Mouse (Mus musculus) liver, embryonic 15.5 days (tissue): ENCODE measurements at regions not wholly inside any gene's neighbourhood (a gene's known extent, or its start where the extent isn't known, plus 50 kb on each side); places are given as distances from the start of the nearest gene placed in this dataset.

Source experiments
- ATAC-seq: fragments of 200-750 bp; cut with Nextera tagmentation; 2 replicates; pipeline ENCODE4 v1.8.0; 2017; ENCODE audit warnings: moderate number of reproducible peaks, mild to moderate bottlenecking, moderate library complexity; ENCODE audit not compliant: insufficient read depth
- H3K27ac ChIP-seq: fragments of 300-500 bp; sonication (generic); replicated peaks from 2 replicates; pipeline ENCODE4 v1.5.1; 2015; ENCODE audit warnings: mild to moderate bottlenecking, inconsistent platforms
- H3K27me3 ChIP-seq: fragments of 300-500 bp; sonication (generic); 2 replicates; pipeline ENCODE4 v1.6.1; 2015; ENCODE audit warnings: mild to moderate bottlenecking, inconsistent platforms
- H3K36me3 ChIP-seq: fragments of 300-500 bp; sonication (generic); replicated peaks from 2 replicates; pipeline ENCODE4 v1.6.1; 2015; ENCODE audit warnings: moderate library complexity, mild to moderate bottlenecking, inconsistent platforms
- H3K4me1 ChIP-seq: fragments of 300-500 bp; sonication (generic); replicated peaks from 2 replicates; pipeline ENCODE4 v1.6.1; 2015; ENCODE audit warnings: inconsistent platforms
- H3K4me2 ChIP-seq: fragments of 300-500 bp; sonication (generic); 2 replicates; pipeline ENCODE4 v1.6.1; 2015; ENCODE audit warnings: moderate library complexity, mild to moderate bottlenecking, inconsistent platforms
- H3K4me3 ChIP-seq: fragments of 300-500 bp; sonication (generic); replicated peaks from 2 replicates; pipeline ENCODE4 v1.5.1; 2015; ENCODE audit warnings: mild to moderate bottlenecking, inconsistent platforms
- H3K9ac ChIP-seq: fragments of 300-500 bp; sonication (generic); 2 replicates; pipeline ENCODE4 v1.6.1; 2015; ENCODE audit warnings: moderate library complexity, mild to moderate bottlenecking, inconsistent platforms
- H3K9me3 ChIP-seq: fragments of 300-500 bp; sonication (generic); replicated peaks from 2 replicates; pipeline ENCODE4 v1.6.1; 2016; ENCODE audit warnings: inconsistent platforms
- whole genome bisulfite sequencing: fragments of 180-500 bp; shearing (Covaris S2); methylation state at CpG from one replicate; pipeline ENCODE4 v1.1.7; 2015; ENCODE audit warnings: mixed read lengths; ENCODE audit not compliant: insufficient replicate concordance; 5-methylcytosine and 5-hydroxymethylcytosine counted together

DNA sequence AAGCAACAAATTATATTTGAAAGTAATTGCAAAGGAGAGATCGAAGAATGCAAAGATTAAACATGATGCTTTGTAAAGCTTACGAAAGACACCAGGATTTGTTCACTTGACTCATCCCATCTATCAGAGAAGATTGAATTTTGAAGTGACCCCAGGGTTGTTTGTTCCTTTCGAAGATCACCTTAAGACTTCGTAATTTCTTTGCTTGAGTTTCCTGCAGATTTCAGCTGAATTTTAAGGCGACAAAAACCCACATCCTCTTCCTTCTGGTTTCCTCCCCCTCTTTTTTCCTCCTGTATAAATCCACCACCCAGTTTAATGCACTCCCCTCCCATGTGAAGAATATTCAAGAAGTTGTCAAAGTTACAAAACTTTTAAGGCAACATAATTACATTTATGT, 747.7 kb upstream of the A1bg start:
- ATAC-seq = no peak
- H3K36me3 ChIP-seq = no peaks in the 10 kb centered on the region
- H3K4me2 ChIP-seq = no peak overlapping the region
- 38% methylated on average over 5 of the region's 5 CpGs for WGBS
- no peak overlapping the region for H3K27ac ChIP-seq
- H3K4me1 ChIP-seq = no peaks in the 10 kb centered on the region
- H3K9ac ChIP-seq = no peak overlapping the region
- H3K4me3 ChIP-seq = no peak overlapping the region
- no peaks in the 10 kb centered on the region for H3K27me3 ChIP-seq
- H3K9me3 ChIP-seq = no peaks in the 10 kb centered on the region

DNA sequence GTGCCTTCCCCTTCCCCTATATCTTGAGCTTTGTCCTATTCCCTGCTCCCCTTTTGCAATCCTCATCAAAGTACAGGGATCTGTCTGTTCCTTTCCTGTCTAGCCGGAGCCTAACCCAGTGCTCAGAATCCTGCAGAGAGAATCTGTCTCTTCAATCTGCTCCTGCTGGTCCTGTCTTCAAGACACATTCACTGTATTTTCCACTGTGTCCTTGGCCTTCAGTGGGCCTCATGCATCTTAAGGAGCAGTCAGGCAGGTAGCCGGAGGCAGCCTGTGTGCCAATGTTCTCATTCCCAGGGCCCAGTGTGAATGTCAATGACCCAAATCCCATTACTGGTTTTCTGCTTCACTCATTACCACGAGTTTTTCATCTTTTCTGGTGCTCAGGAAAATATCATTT, 737.8 kb upstream of the A1bg start:
- no peak for ATAC-seq
- no peak overlapping the region for H3K27ac ChIP-seq
- H3K4me1 ChIP-seq = no peaks in the 10 kb centered on the region
- no peak overlapping the region for H3K9ac ChIP-seq
- WGBS = 44% methylated on average over 3 of the region's 3 CpGs
- no peaks in the 10 kb centered on the region for H3K27me3 ChIP-seq
- H3K4me3 ChIP-seq = no peak overlapping the region
- H3K4me2 ChIP-seq = no peak overlapping the region
- H3K9me3 ChIP-seq = no peaks in the 10 kb centered on the region
- H3K36me3 ChIP-seq = no peaks in the 10 kb centered on the region

DNA sequence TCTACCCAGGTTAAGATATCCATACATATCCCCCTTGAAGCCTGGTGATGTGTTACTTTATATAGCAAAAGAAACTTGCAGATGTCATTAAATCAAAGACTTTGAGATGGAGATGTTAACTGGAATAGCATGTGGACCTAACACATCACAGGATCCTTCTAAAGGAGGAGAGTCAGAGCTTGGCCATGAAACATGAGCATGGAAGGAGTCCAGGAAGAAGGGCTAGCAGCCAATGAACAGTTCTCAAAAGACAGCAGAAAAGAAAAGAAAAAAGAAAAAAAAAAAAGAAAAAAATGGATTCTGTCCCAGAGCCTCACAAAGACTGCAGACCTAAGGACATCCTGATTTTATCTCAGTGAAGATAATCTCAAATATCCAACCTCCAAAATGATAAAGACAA, 734.1 kb upstream of the A1bg start:
- H3K9ac ChIP-seq = no peak overlapping the region
- H3K27ac ChIP-seq = no peak overlapping the region
- no peaks in the 10 kb centered on the region for H3K9me3 ChIP-seq
- no peak overlapping the region for H3K4me3 ChIP-seq
- H3K4me1 ChIP-seq = no peaks in the 10 kb centered on the region
- no peaks in the 10 kb centered on the region for H3K27me3 ChIP-seq
- no peak for ATAC-seq
- no peaks in the 10 kb centered on the region for H3K36me3 ChIP-seq
- no peak overlapping the region for H3K4me2 ChIP-seq

DNA sequence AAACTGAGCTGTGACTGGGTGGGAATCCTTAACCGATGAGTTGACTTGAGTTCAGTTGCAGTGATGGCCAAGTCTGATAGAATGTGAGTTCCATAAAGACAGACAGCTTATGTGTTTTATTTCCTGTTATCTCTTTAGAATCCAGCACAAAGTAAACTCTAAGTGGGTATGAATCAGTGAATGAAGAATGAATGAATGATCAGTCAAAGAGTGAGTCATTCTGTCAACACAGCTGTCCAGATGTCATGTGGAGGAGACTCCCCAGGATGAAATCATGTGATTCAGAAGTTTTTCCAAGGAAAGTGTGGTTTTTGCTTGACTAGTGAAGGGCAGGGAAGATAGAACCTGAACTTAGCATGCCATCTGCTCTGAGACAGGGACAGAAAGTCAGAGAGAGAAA, 732.0 kb upstream of the A1bg start:
- WGBS = 83% methylated on average over 1 of the region's 1 CpGs
- H3K4me1 ChIP-seq = no peaks in the 10 kb centered on the region
- no peak overlapping the region for H3K4me3 ChIP-seq
- H3K27me3 ChIP-seq = no peaks in the 10 kb centered on the region
- no peak overlapping the region for H3K9ac ChIP-seq
- no peaks in the 10 kb centered on the region for H3K36me3 ChIP-seq
- no peak overlapping the region for H3K27ac ChIP-seq
- H3K4me2 ChIP-seq = no peak overlapping the region
- H3K9me3 ChIP-seq = no peaks in the 10 kb centered on the region
- ATAC-seq = no peak

DNA sequence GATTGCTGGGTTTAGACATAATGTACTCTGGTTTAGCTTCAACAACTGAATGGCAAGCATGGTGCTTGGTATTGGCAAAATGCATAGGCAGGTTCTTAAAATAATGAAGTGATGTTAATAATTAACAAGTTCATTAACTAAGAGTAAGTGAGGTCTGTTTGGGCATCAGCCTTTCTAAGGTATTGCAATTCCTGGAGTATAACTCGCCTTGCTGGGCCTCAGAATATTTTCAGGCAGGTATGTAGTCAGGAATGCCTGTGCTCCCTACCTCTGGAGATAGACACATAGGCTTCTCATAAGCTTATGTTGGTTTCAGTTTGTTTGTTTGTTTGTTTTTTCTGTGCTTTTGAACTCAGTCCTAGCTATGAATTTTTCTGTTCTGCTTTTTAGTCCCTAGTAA, 731.0 kb upstream of the A1bg start:
- Histone ChIP-seq H3K36me3 (no peaks in the 10 kb centered on the region), H3K27ac (no peak overlapping the region), H3K9ac (no peak overlapping the region), H3K4me2 (no peak overlapping the region), H3K4me1 (no peaks in the 10 kb centered on the region), H3K9me3 (no peaks in the 10 kb centered on the region), H3K27me3 (no peaks in the 10 kb centered on the region), H3K4me3 (no peak overlapping the region)
- WGBS = 51% methylated on average over 1 of the region's 1 CpGs
- no peak for ATAC-seq

DNA sequence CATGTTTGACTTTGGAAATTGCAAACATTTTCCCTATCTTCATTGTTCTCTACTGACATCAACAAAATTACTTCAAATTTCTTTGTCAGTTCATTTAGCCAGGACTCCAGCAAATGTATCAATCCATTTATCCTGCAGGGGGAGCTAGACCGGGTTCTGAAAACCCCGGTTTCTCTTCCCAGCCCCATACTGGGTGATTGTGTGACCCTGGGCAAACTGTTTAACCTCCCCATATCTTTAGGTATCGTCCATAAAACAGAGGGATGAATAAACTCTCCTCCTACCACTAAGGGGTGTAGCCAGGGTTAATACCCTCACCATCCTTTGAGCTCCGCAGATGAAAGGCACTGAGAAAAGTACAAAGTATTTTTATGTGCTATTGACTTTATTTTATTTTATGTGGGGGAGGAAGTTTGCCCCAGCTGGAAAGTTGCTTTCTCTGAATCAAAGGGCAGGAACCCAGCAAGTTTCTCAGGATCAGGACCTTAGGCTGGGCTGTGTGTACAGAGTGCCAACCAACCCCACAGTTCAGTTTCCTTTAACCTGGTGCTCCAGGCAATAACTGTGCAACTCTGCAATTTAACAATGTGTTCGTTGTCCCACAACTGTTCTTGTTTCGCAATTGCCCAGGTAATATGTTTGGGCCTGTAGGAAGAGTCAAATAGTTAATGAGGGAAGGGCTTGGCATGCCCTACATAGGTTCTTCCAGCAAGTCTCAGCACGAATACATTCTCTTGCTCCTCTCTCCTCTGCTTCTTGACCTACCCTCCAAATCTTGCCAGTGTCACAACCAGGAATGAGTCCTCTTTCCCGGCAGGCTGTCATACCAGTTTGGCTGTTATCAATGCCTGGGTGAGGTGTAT, 696.1 kb upstream of the A1bg start:
- Histone ChIP-seq H3K4me3 (no peak overlapping the region), H3K36me3 (no peaks in the 10 kb centered on the region), H3K4me2 (no peak overlapping the region), H3K4me1 (no peaks in the 10 kb centered on the region), H3K27me3 (no peaks in the 10 kb centered on the region), H3K27ac (no peak overlapping the region), H3K9me3 (no peaks in the 10 kb centered on the region), H3K9ac (no peak overlapping the region)
- no peak for ATAC-seq
- 52% methylated on average over 8 of the region's 8 CpGs for WGBS

DNA sequence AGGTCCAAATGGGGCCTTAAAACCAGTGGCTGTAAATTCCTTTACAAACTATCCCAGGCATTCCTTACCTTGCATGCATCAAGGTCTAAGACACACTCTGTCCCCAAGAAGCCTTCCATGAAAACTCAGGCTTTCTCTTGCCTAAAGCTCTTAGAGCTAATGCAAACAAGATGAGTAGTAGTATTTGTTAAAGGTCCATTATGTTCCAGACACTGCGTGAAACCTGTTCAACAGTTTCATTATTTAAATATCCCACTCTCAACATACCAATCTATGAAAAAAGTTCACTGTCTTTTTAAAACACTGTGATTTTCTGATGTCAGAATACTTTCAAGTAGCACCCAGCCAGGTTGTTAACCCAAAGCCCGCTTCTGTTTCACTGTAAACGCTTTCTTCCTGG, 687.9 kb upstream of the A1bg start:
- no peaks in the 10 kb centered on the region for H3K9me3 ChIP-seq
- no peaks in the 10 kb centered on the region for H3K4me1 ChIP-seq
- no peak for ATAC-seq
- H3K27ac ChIP-seq = no peak overlapping the region
- no peak overlapping the region for H3K9ac ChIP-seq
- no peak overlapping the region for H3K4me2 ChIP-seq
- 73% methylated on average over 3 of the region's 3 CpGs for WGBS
- H3K4me3 ChIP-seq = no peak overlapping the region
- no peaks in the 10 kb centered on the region for H3K27me3 ChIP-seq
- no peaks in the 10 kb centered on the region for H3K36me3 ChIP-seq

DNA sequence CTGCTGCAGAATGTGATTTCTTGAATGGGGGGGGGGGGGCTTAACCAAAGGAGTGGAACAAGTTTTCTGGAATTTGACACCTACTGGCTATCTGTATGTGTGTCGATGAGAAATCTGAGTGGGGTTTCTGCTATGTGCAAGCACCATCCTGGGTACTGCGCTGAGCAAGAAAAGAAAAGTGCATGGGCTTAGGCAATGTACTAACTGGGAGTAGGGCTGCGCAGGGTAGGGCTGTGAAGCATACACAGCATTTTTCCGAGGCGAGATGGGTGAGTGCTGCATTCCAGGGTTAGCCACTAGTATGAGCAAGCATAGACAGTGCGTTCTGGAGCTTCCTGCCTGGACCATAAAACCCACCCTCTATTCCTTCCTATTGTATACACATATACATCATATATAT, 686.8 kb upstream of the A1bg start:
- Histone ChIP-seq H3K9me3 (no peaks in the 10 kb centered on the region), H3K27me3 (no peaks in the 10 kb centered on the region), H3K27ac (no peak overlapping the region), H3K36me3 (no peaks in the 10 kb centered on the region), H3K4me2 (no peak overlapping the region), H3K9ac (no peak overlapping the region), H3K4me3 (no peak overlapping the region), H3K4me1 (no peaks in the 10 kb centered on the region)
- ATAC-seq = no peak
- 53% methylated on average over 6 of the region's 6 CpGs for WGBS

DNA sequence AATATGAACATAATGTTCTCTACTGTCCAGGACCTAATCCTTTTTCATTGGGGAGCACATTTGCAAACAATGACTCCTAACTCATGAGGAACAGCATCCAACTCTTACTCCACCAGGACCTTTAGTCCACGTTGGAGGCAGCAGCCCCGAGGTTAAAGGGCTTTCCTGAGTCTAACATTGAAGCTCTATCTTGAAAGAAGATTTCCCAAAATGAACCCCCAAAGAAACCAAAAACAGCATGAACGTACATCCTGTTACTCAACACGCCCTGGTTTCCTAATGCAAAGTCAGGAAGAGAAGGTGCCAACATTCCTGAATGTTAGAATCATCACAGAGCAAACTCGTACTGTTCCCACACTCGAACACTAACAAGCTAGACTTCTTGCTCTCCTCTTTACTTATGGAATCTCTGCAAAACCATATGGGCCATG, 685.5 kb upstream of the A1bg start:
- Histone ChIP-seq H3K4me1 (no peaks in the 10 kb centered on the region), H3K9me3 (no peaks in the 10 kb centered on the region), H3K4me3 (no peak overlapping the region), H3K4me2 (no peak overlapping the region), H3K9ac (no peak overlapping the region), H3K27ac (no peak overlapping the region), H3K36me3 (no peaks in the 10 kb centered on the region), H3K27me3 (no peaks in the 10 kb centered on the region)
- ATAC-seq = no peak
- WGBS = 44% methylated on average over 6 of the region's 6 CpGs

DNA sequence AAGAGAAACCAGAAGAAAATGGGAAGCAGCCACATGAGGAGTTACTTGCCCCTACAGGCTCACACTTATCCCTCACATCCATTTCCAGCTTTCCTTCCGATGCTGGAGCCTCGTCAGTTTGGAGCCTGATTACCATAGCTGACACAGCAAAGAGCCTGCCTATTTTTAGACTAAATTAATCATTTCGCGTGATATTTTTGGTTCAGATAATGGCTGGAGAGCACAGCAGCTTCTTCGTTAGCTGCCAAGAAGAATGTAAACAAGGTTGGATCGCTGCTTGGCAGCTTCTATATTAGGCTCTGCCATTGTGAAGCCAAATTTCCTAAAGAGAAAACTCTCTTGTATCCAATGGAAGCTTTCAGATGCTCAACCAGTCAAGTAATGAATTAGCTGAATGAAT, 676.9 kb upstream of the A1bg start:
- H3K4me2 ChIP-seq = no peak overlapping the region
- no peaks in the 10 kb centered on the region for H3K4me1 ChIP-seq
- H3K9me3 ChIP-seq = no peaks in the 10 kb centered on the region
- WGBS = 50% methylated on average over 6 of the region's 6 CpGs
- no peak overlapping the region for H3K27ac ChIP-seq
- H3K27me3 ChIP-seq = no peaks in the 10 kb centered on the region
- no peaks in the 10 kb centered on the region for H3K36me3 ChIP-seq
- no peak overlapping the region for H3K9ac ChIP-seq
- H3K4me3 ChIP-seq = no peak overlapping the region
- no peak for ATAC-seq

DNA sequence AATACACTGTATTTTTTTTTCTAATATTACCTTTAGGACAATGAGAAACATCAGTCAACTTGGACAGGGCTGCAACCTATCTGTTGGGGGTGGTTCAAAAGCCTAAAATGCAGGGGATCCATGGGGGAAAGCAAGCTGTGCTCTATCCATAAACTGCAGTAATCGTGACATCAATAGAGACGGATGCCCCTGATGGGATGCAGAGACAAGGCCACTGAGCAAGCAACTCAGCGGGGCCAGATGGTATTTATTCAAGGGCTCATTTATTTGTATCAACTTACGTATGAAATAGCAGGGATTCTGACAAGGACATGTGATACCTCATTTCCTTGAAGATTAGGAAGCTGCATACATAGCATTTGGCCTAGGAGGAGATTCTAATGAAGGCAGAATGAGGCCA, 673.5 kb upstream of the A1bg start:
- Histone ChIP-seq H3K27me3 (no peaks in the 10 kb centered on the region), H3K4me2 (no peak overlapping the region), H3K4me1 (no peaks in the 10 kb centered on the region), H3K4me3 (no peak overlapping the region), H3K36me3 (no peaks in the 10 kb centered on the region), H3K9me3 (no peaks in the 10 kb centered on the region), H3K27ac (no peak overlapping the region), H3K9ac (no peak overlapping the region)
- 55% methylated on average over 4 of the region's 4 CpGs for WGBS
- no peak for ATAC-seq

DNA sequence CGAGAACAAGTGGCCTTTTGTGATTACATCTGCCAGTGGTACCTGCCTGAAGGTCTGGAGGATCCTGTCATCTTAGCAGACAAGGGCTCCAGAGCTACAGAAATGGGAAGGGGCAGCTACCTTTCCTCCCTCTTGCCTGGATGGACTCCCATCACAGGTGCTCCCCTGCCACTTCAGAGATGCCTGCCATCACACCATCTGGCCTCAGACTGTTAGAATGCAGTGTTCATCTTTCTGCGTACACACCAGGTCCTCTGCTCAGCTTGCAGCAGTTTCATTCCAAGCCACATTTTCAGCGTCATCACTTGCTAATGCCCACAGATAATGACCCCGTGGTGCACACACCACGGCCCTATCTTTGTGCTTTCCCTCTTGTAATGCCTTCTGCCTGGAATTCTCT, 666.1 kb upstream of the A1bg start:
- no peaks in the 10 kb centered on the region for H3K9me3 ChIP-seq
- WGBS = 45% methylated on average over 5 of the region's 5 CpGs
- H3K36me3 ChIP-seq = no peaks in the 10 kb centered on the region
- no peak overlapping the region for H3K4me3 ChIP-seq
- no peak overlapping the region for H3K4me2 ChIP-seq
- H3K27ac ChIP-seq = no peak overlapping the region
- no peaks in the 10 kb centered on the region for H3K27me3 ChIP-seq
- no peaks in the 10 kb centered on the region for H3K4me1 ChIP-seq
- ATAC-seq = no peak
- no peak overlapping the region for H3K9ac ChIP-seq
